Mouse (Mus musculus) cerebellum, adult 2 months (tissue): ENCODE results near the gene Csl.

Experiments
- CTCF ChIP-seq: fragments of 200-500 bp; IDR thresholded peaks from 2 replicates; pipeline ENCODE4 v1.5.1; 2011; ENCODE audit warnings: low read depth, mild to moderate bottlenecking, control low read depth, low read length, moderate library complexity, borderline replicate concordance; ENCODE audit not compliant: insufficient read depth
- POLR2A ChIP-seq: fragments of 200-500 bp; IDR thresholded peaks from 2 replicates; pipeline ENCODE4 v1.6.1; 2011; ENCODE audit warnings: low read length, control low read depth, borderline replicate concordance; ENCODE audit not compliant: insufficient read depth

DNA sequence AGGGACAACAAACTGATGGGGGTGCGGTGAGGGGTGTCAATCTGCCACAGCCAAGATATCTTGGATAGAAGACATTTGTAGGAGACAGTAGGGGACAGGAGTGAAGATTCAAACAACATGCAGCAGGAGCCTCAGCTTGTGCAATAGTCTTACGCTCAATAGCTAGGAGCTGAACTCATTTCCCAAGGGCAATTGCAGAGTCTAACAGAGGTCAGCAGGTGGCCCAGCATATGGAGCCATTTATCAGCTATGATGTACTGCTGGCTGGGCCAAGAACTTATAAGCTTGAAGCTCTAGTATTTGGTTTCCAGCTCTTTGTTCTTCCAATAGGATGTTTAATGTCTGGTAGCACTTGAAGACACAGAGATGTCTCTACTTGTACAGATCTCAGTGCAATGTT lies 9.3 kb downstream of the Csl start:
- TF ChIP-seq POLR2A, result no peak
- TF ChIP-seq CTCF, result no peak
